Mouse (Mus musculus): ENCODE measurements at regions not wholly inside any gene's neighbourhood (a gene's known extent, or its start where the extent isn't known, plus 50 kb on each side); places are given as distances from the start of the nearest gene placed in this dataset.

GRCm38 (mm10) chr5:75432885-75433284 lies 141.8 kb upstream of the Kit start:
- Histone ChIP-seq H3K4me2 (no peak overlapping the region), H3K27ac (replicated peaks) (no peak overlapping the region), H3K9me3 (no peaks in the 10 kb centered on the region), H3K36me3 (no peaks in the 10 kb centered on the region), H3K4me3 (no peak overlapping the region), H3K9ac (no peak overlapping the region), H3K4me1 (replicated peaks) (peaks cover 8% of the 10 kb centered on the region), H3K27me3 (no peaks in the 10 kb centered on the region)
- ATAC-seq (ENCODE audit: low FRiP score, low read depth), result no peak
- 95% methylated on average over 2 of the region's 2 CpGs for WGBS

GRCm38 (mm10) chr5:75437924-75438323 lies 136.8 kb upstream of the Kit start:
- 71% methylated on average over 5 of the region's 5 CpGs for WGBS
- Histone ChIP-seq H3K27ac (replicated peaks) (no peak overlapping the region), H3K4me1 (replicated peaks) (no peaks in the 10 kb centered on the region), H3K4me2 (no peak overlapping the region), H3K9me3 (no peaks in the 10 kb centered on the region), H3K9ac (no peak overlapping the region), H3K36me3 (no peaks in the 10 kb centered on the region), H3K27me3 (no peaks in the 10 kb centered on the region), H3K4me3 (no peak overlapping the region)
- ATAC-seq (ENCODE audit: low FRiP score, low read depth), result no peak

- H3K4me1 ChIP-seq (replicated peaks), result peaks cover 10% of the 10 kb centered on the region; the same call in 1 of the 2 replicates
- H3K4me3 ChIP-seq, result no peak overlapping the region
- no peaks in the 10 kb centered on the region for H3K9me3 ChIP-seq
- H3K27ac ChIP-seq (replicated peaks), result no peak overlapping the region
- H3K36me3 ChIP-seq, result no peaks in the 10 kb centered on the region
- H3K4me2 ChIP-seq, result no peak overlapping the region
- 43% methylated on average over 3 of the region's 3 CpGs for WGBS
- no peaks in the 10 kb centered on the region for H3K27me3 ChIP-seq
- no peak overlapping the region for H3K9ac ChIP-seq
- ATAC-seq (ENCODE audit: low FRiP score, low read depth), result no peak
Measured at GRCm38 (mm10) chr5:75444024-75444604, 130.6 kb upstream of the Kit start.

- H3K4me3 ChIP-seq, result no peak overlapping the region
- no peak overlapping the region for H3K4me2 ChIP-seq
- H3K9me3 ChIP-seq, result no peaks in the 10 kb centered on the region
- H3K27ac ChIP-seq (replicated peaks), result no peak overlapping the region
- 83% methylated on average over 1 of the region's 1 CpGs for WGBS
- peaks cover 17% of the 10 kb centered on the region for H3K4me1 ChIP-seq (replicated peaks)
- ATAC-seq (ENCODE audit: low FRiP score, low read depth), result no peak
- H3K9ac ChIP-seq, result no peak overlapping the region
- no peaks in the 10 kb centered on the region for H3K27me3 ChIP-seq
- no peaks in the 10 kb centered on the region for H3K36me3 ChIP-seq
Measured at GRCm38 (mm10) chr5:75446386-75446785, 128.3 kb upstream of the Kit start.

GRCm38 (mm10) chr5:75449913-75450525 lies 124.7 kb upstream of the Kit start:
- Histone ChIP-seq H3K4me3 (no peak overlapping the region), H3K9me3 (no peaks in the 10 kb centered on the region), H3K9ac (no peak overlapping the region), H3K27ac (replicated peaks) (no peak overlapping the region), H3K27me3 (no peaks in the 10 kb centered on the region), H3K4me1 (replicated peaks) (peaks cover 31% of the 10 kb centered on the region), H3K36me3 (no peaks in the 10 kb centered on the region), H3K4me2 (peak overlapping the region; percentile 10; the same call in 1 of the 2 replicates)
- peak; percentile 46; the same call in 1 of the 2 replicates for ATAC-seq (ENCODE audit: low FRiP score, low read depth)
- WGBS, result 34% methylated on average over 21 of the region's 21 CpGs

- Histone ChIP-seq H3K4me2 (no peak overlapping the region), H3K4me3 (no peak overlapping the region), H3K4me1 (replicated peaks) (peaks cover 35% of the 10 kb centered on the region), H3K9ac (no peak overlapping the region), H3K9me3 (no peaks in the 10 kb centered on the region), H3K36me3 (no peaks in the 10 kb centered on the region), H3K27me3 (no peaks in the 10 kb centered on the region), H3K27ac (replicated peaks) (no peak overlapping the region)
- ATAC-seq (ENCODE audit: low FRiP score, low read depth), result no peak
- 63% methylated on average over 8 of the region's 9 CpGs for WGBS
Measured at GRCm38 (mm10) chr5:75450564-75450963, 124.2 kb upstream of the Kit start.

GRCm38 (mm10) chr5:75451081-75451480 lies 123.6 kb upstream of the Kit start:
- Histone ChIP-seq H3K27ac (replicated peaks) (no peak overlapping the region), H3K9ac (no peak overlapping the region), H3K4me2 (no peak overlapping the region), H3K27me3 (no peaks in the 10 kb centered on the region), H3K9me3 (no peaks in the 10 kb centered on the region), H3K36me3 (no peaks in the 10 kb centered on the region), H3K4me3 (no peak overlapping the region), H3K4me1 (replicated peaks) (peaks cover 35% of the 10 kb centered on the region)
- ATAC-seq (ENCODE audit: low FRiP score, low read depth), result no peak
- WGBS, result 68% methylated on average over 5 of the region's 5 CpGs

GRCm38 (mm10) chr5:75451693-75452092 lies 123.0 kb upstream of the Kit start:
- no peak overlapping the region for H3K4me3 ChIP-seq
- WGBS, result 73% methylated on average over 8 of the region's 8 CpGs
- no peak overlapping the region for H3K4me2 ChIP-seq
- H3K36me3 ChIP-seq, result no peaks in the 10 kb centered on the region
- H3K9me3 ChIP-seq, result no peaks in the 10 kb centered on the region
- H3K27ac ChIP-seq (replicated peaks), result no peak overlapping the region
- no peak for ATAC-seq (ENCODE audit: low FRiP score, low read depth)
- H3K4me1 ChIP-seq (replicated peaks), result peaks cover 35% of the 10 kb centered on the region
- no peak overlapping the region for H3K9ac ChIP-seq
- H3K27me3 ChIP-seq, result no peaks in the 10 kb centered on the region

GRCm38 (mm10) chr5:75453757-75454390 lies 120.8 kb upstream of the Kit start:
- no peak overlapping the region for H3K4me2 ChIP-seq
- no peak overlapping the region for H3K4me3 ChIP-seq
- no peaks in the 10 kb centered on the region for H3K27me3 ChIP-seq
- H3K36me3 ChIP-seq, result no peaks in the 10 kb centered on the region
- 61% methylated on average over 9 of the region's 9 CpGs for WGBS
- no peak for ATAC-seq (ENCODE audit: low FRiP score, low read depth)
- H3K4me1 ChIP-seq (replicated peaks), result peaks cover 28% of the 10 kb centered on the region
- H3K27ac ChIP-seq (replicated peaks), result 0 out of 2 replicates have a peak overlapping the region, but pooled peaks have one; percentile 11
- no peaks in the 10 kb centered on the region for H3K9me3 ChIP-seq
- H3K9ac ChIP-seq, result no peak overlapping the region

GRCm38 (mm10) chr5:75454961-75455541 lies 119.7 kb upstream of the Kit start:
- WGBS, result 39% methylated on average over 16 of the region's 16 CpGs
- no peaks in the 10 kb centered on the region for H3K36me3 ChIP-seq
- H3K27ac ChIP-seq (replicated peaks), result no peak overlapping the region
- no peak for ATAC-seq (ENCODE audit: low FRiP score, low read depth)
- H3K9me3 ChIP-seq, result no peaks in the 10 kb centered on the region
- H3K4me3 ChIP-seq, result no peak overlapping the region
- no peak overlapping the region for H3K4me2 ChIP-seq
- peaks cover 25% of the 10 kb centered on the region for H3K4me1 ChIP-seq (replicated peaks)
- H3K27me3 ChIP-seq, result no peaks in the 10 kb centered on the region
- H3K9ac ChIP-seq, result no peak overlapping the region

GRCm38 (mm10) chr5:75457403-75457802 lies 117.3 kb upstream of the Kit start:
- no peak overlapping the region for H3K27ac ChIP-seq (replicated peaks)
- no peak overlapping the region for H3K9ac ChIP-seq
- no peaks in the 10 kb centered on the region for H3K27me3 ChIP-seq
- H3K36me3 ChIP-seq, result no peaks in the 10 kb centered on the region
- ATAC-seq (ENCODE audit: low FRiP score, low read depth), result no peak
- 43% methylated on average over 6 of the region's 6 CpGs for WGBS
- H3K4me2 ChIP-seq, result no peak overlapping the region
- H3K4me3 ChIP-seq, result no peak overlapping the region
- H3K4me1 ChIP-seq (replicated peaks), result peaks cover 21% of the 10 kb centered on the region
- no peaks in the 10 kb centered on the region for H3K9me3 ChIP-seq

GRCm38 (mm10) chr5:75458317-75458716 lies 116.4 kb upstream of the Kit start:
- Histone ChIP-seq H3K27me3 (no peaks in the 10 kb centered on the region), H3K9me3 (no peaks in the 10 kb centered on the region), H3K36me3 (no peaks in the 10 kb centered on the region), H3K9ac (no peak overlapping the region), H3K27ac (replicated peaks) (no peak overlapping the region), H3K4me1 (replicated peaks) (peaks cover 21% of the 10 kb centered on the region), H3K4me3 (no peak overlapping the region), H3K4me2 (no peak overlapping the region)
- no peak for ATAC-seq (ENCODE audit: low FRiP score, low read depth)
- 90% methylated on average over 7 of the region's 7 CpGs for WGBS

Data from hindbrain, embryonic 15.5 days (tissue).